Mouse (Mus musculus): ENCODE measurements around the gene Ddx39b. TPM values are rescaled to one million over a fixed set of nuclear protein-coding genes. Genes with fewer than 3 reads are reported as not detected.
A peak's percentile ranks its signal among the peaks of the same experiment; 100 is the strongest.

Ddx39b gene
- total and polyA plus RNA-seq, 2 experiments from 2014 or later, result 336 to 382 TPM

GRCm38 (mm10) chr17:35196321-35196641 is 45.3 kb upstream of the Ddx39b start:
- no peak overlapping the region for H3K27ac ChIP-seq (ENCODE audit: low read depth, low read length)
- ATAC-seq (no peak), DNase-seq (no peak)
- 0 out of 2 replicates have a peak, but pooled peaks cover 10% of the 10 kb centered on the region for H3K4me1 ChIP-seq (ENCODE audit: insufficient read depth)
- 28% methylated on average over 9 of the region's 9 CpGs for WGBS
- peak overlapping the region; percentile 64 for H3K4me2 ChIP-seq (ENCODE audit: low read depth)
- TF ChIP-seq CTCF (IDR thresholded peaks at IDR 0.05; ENCODE audit: low read depth), result no peak
- peaks cover 12% of the 10 kb centered on the region for H3K27me3 ChIP-seq (ENCODE audit: insufficient read depth, low read length)
- H3K9me3 ChIP-seq (ENCODE audit: low read length), result no peaks in the 10 kb centered on the region
- peak overlapping the region; percentile 23; the same call in 1 of the 2 replicates for H3K9ac ChIP-seq
- H3K4me3 ChIP-seq (ENCODE audit: low read depth, low read length), result peak overlapping the region; percentile 38
- H3K36me3 ChIP-seq (ENCODE audit: insufficient read depth), result no peaks in the 10 kb centered on the region

GRCm38 (mm10) chr17:35197126-35197525 is 44.4 kb upstream of the Ddx39b start:
- 0 out of 2 replicates have a peak, but pooled peaks cover 10% of the 10 kb centered on the region for H3K4me1 ChIP-seq (ENCODE audit: insufficient read depth)
- no peaks in the 10 kb centered on the region for H3K36me3 ChIP-seq (ENCODE audit: insufficient read depth)

DNA sequence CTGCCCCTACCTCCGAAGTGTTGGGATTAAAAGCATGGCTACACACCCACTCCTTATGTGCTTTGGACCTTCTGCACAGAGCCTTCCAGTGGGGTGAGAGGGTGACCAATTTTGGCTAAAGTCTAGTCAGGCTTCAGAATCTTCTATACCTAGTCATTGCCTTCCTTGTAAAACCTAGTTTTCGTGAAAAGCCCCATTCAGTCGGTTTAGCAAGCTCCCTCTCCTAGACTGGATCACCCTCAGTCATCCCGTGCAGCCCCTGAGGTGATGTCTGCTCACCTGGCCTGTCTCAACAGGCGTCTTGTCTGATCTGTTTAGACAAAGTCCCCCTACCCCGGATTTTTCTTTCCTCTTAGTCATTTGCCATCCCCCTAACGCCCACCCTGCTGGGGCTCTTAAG is 43.5 kb upstream of the Ddx39b start:
- DNase-seq (no peak), ATAC-seq (no peak)
- no peak for TF ChIP-seq CTCF (IDR thresholded peaks at IDR 0.05; ENCODE audit: low read depth)
- H3K9me3 ChIP-seq (ENCODE audit: low read length), result no peaks in the 10 kb centered on the region
- H3K4me1 ChIP-seq (ENCODE audit: insufficient read depth), result 0 out of 2 replicates have a peak, but pooled peaks cover 10% of the 10 kb centered on the region
- no peaks in the 10 kb centered on the region for H3K36me3 ChIP-seq (ENCODE audit: insufficient read depth)
- no peak overlapping the region for H3K9ac ChIP-seq
- no peak overlapping the region for H3K27ac ChIP-seq (ENCODE audit: low read depth, low read length)
- no peak overlapping the region for H3K4me2 ChIP-seq (ENCODE audit: low read depth)
- WGBS, result 63% methylated on average over 7 of the region's 7 CpGs
- peaks cover 12% of the 10 kb centered on the region for H3K27me3 ChIP-seq (ENCODE audit: insufficient read depth, low read length)
- H3K4me3 ChIP-seq (ENCODE audit: low read depth, low read length), result no peak overlapping the region

More at GRCm38 (mm10) chr17:35197126-35197525, 44.4 kb upstream of the Ddx39b start:
- TF ChIP-seq CTCF (IDR thresholded peaks at IDR 0.05; ENCODE audit: low read depth), result no peak
- Histone ChIP-seq H3K9ac (no peak overlapping the region), H3K4me3 (ENCODE audit: low read depth, low read length) (no peak overlapping the region), H3K27me3 (ENCODE audit: insufficient read depth, low read length) (peaks cover 12% of the 10 kb centered on the region), H3K4me2 (ENCODE audit: low read depth) (no peak overlapping the region), H3K9me3 (ENCODE audit: low read length) (no peaks in the 10 kb centered on the region), H3K27ac (ENCODE audit: low read depth, low read length) (no peak overlapping the region)
- DNase-seq (no peak), ATAC-seq (no peak)
- WGBS, result 51% methylated on average over 5 of the region's 6 CpGs

- TF ChIP-seq CTCF (IDR thresholded peaks at IDR 0.05; ENCODE audit: low read depth), result no peak
- no peaks in the 10 kb centered on the region for H3K36me3 ChIP-seq (ENCODE audit: insufficient read depth)
- WGBS, result 27% methylated on average over 8 of the region's 8 CpGs
- 0 out of 2 replicates have a peak, but pooled peaks cover 10% of the 10 kb centered on the region for H3K4me1 ChIP-seq (ENCODE audit: insufficient read depth)
- no peak overlapping the region for H3K9ac ChIP-seq
- no peak overlapping the region for H3K27ac ChIP-seq (ENCODE audit: low read depth, low read length)
- no peak overlapping the region for H3K4me2 ChIP-seq (ENCODE audit: low read depth)
- ATAC-seq (no peak), DNase-seq (no peak)
- no peaks in the 10 kb centered on the region for H3K9me3 ChIP-seq (ENCODE audit: low read length)
- peaks cover 12% of the 10 kb centered on the region for H3K27me3 ChIP-seq (ENCODE audit: insufficient read depth, low read length)
- H3K4me3 ChIP-seq (ENCODE audit: low read depth, low read length), result no peak overlapping the region
These were observed 42.6 kb upstream of the Ddx39b start for GRCm38 (mm10) chr17:35198946-35199345.

DNA sequence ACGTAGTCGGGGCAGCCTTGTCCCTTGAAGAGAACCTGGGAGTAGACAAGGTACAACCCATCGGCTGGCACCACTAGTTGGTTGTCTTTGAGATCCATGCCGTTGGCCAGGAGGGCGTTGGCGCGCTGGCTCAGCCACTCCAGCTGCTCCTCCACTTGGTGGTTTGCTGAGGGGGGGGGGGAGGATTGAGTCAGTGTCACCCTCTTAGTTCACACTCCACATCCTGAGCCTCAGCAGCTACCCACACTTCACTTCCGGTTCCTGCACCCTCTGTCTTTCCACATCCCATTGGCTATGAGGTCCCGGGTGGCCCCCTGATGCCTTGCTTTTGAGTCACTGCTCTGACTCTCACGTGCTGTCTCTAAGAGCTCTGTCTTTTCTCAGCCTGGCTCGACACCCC is 41.1 kb upstream of the Ddx39b start:
- no peaks in the 10 kb centered on the region for H3K9me3 ChIP-seq (ENCODE audit: low read length)
- TF ChIP-seq CTCF (IDR thresholded peaks at IDR 0.05; ENCODE audit: low read depth), result no peak
- no peak overlapping the region for H3K9ac ChIP-seq
- H3K36me3 ChIP-seq (ENCODE audit: insufficient read depth), result no peaks in the 10 kb centered on the region
- DNase-seq (no peak), ATAC-seq (no peak)
- H3K27ac ChIP-seq (ENCODE audit: low read depth, low read length), result no peak overlapping the region
- WGBS, result 87% methylated on average over 11 of the region's 11 CpGs
- H3K27me3 ChIP-seq (ENCODE audit: insufficient read depth, low read length), result peaks cover 7% of the 10 kb centered on the region
- no peak overlapping the region for H3K4me3 ChIP-seq (ENCODE audit: low read depth, low read length)
- no peak overlapping the region for H3K4me2 ChIP-seq (ENCODE audit: low read depth)
- H3K4me1 ChIP-seq (ENCODE audit: insufficient read depth), result 0 out of 2 replicates have a peak, but pooled peaks cover 7% of the 10 kb centered on the region

GRCm38 (mm10) chr17:35201128-35201527 is 40.4 kb upstream of the Ddx39b start:
- H3K9me3 ChIP-seq (ENCODE audit: low read length), result no peaks in the 10 kb centered on the region
- WGBS, result 82% methylated on average over 11 of the region's 11 CpGs
- H3K4me1 ChIP-seq (ENCODE audit: insufficient read depth), result 0 out of 2 replicates have a peak, but pooled peaks cover under 1% of the 10 kb centered on the region
- peaks cover 5% of the 10 kb centered on the region for H3K27me3 ChIP-seq (ENCODE audit: insufficient read depth, low read length)
- no peak overlapping the region for H3K9ac ChIP-seq
- no peak for TF ChIP-seq CTCF (IDR thresholded peaks at IDR 0.05; ENCODE audit: low read depth)
- H3K4me3 ChIP-seq (ENCODE audit: low read depth, low read length), result no peak overlapping the region
- DNase-seq, result no peak
- no peaks in the 10 kb centered on the region for H3K36me3 ChIP-seq (ENCODE audit: insufficient read depth)
- ATAC-seq, result no peak
- no peak overlapping the region for H3K4me2 ChIP-seq (ENCODE audit: low read depth)
- no peak overlapping the region for H3K27ac ChIP-seq (ENCODE audit: low read depth, low read length)

- no peak for TF ChIP-seq CTCF (IDR thresholded peaks at IDR 0.05; ENCODE audit: low read depth)
- no peak for ATAC-seq
These were observed 39.8 kb upstream of the Ddx39b start, which contains the start of gene Tnf for GRCm38 (mm10) chr17:35201787-35202186. Gene Tnf (minus strand): TSS chr17:35202007.

More at GRCm38 (mm10) chr17:35201787-35202186, 39.8 kb upstream of the Ddx39b start, which contains the start of gene Tnf:
- Histone ChIP-seq H3K4me2 (ENCODE audit: low read depth) (no peak within 1 kb of the TSS), H3K4me1 (ENCODE audit: insufficient read depth) (no peaks in the 10 kb centered on the region), H3K36me3 (ENCODE audit: insufficient read depth) (no peaks in the 10 kb centered on the region), H3K27me3 (ENCODE audit: insufficient read depth, low read length) (peaks cover 5% of the 10 kb centered on the region), H3K27ac (ENCODE audit: low read depth, low read length) (no peak within 1 kb of the TSS), H3K9ac (no peak within 1 kb of the TSS), H3K4me3 (ENCODE audit: low read depth, low read length) (no peak within 1 kb of the TSS), H3K9me3 (ENCODE audit: low read length) (no peaks in the 10 kb centered on the region)
- WGBS, result 49% methylated on average over 13 of the region's 13 CpGs
- DNase-seq, result no peak
